Mouse (Mus musculus) common myeloid progenitor, adult 5-6 weeks (primary cell): Measurements from ENCODE around the gene Neu3. TPM values are rescaled to one million over a fixed set of nuclear protein-coding genes. Genes with fewer than 3 reads are reported as not detected.
"Not testable (repeated sequence)": the region's sequence is repeated elsewhere in the genome, so short reads cannot be mapped to it uniquely, and the experiment has no call there.

Source experiments
- ATAC-seq: replicated peaks from 2 replicates; pipeline ENCODE4 v1.8.0; 2016; ENCODE audit warnings: low read depth, mild to moderate bottlenecking, moderate TSS enrichment, inconsistent platforms; ENCODE audit not compliant: poor library complexity, severe bottlenecking
- total RNA-seq: library from RNA; stranded (forward); fragments of 200-1000, 187-1606 nt; gene quantifications from 2 replicates; pipeline ENCODE4 v1.2.3, GENCODE M21; 2017

Neu3 gene
- total RNA-seq, 1 experiment from 2014 or later: 4.9 TPM

GRCm38 (mm10) chr7:99836781-99837180 is 8.6 kb upstream of the Neu3 start:
- no peak for ATAC-seq

GRCm38 (mm10) chr7:99834314-99834853 is 6.2 kb upstream of the Neu3 start:
- ATAC-seq: no peak

GRCm38 (mm10) chr7:99833846-99834222 is 5.6 kb upstream of the Neu3 start:
- no peak for ATAC-seq

- ATAC-seq: no peak
Measured at GRCm38 (mm10) chr7:99833115-99833845, 5.1 kb upstream of the Neu3 start.

- no peak for ATAC-seq
Measured at GRCm38 (mm10) chr7:99826096-99826495, 2.1 kb downstream of the Neu3 start.

GRCm38 (mm10) chr7:99825511-99825910 is 2.7 kb downstream of the Neu3 start:
- ATAC-seq: no peak

- no peak for ATAC-seq
Measured at GRCm38 (mm10) chr7:99824649-99825483, 3.4 kb downstream of the Neu3 start.

GRCm38 (mm10) chr7:99823045-99823663 is 5.1 kb downstream of the Neu3 start:
- no peak for ATAC-seq

GRCm38 (mm10) chr7:99822426-99822825 is 5.8 kb downstream of the Neu3 start:
- no peak for ATAC-seq

- no peak for ATAC-seq
Measured at GRCm38 (mm10) chr7:99821953-99822352, 6.3 kb downstream of the Neu3 start.

- ATAC-seq: not testable (repeated sequence)
Measured at GRCm38 (mm10) chr7:99818181-99818725, 10.0 kb downstream of the Neu3 start.

- ATAC-seq: 0 out of 2 replicates have a peak, but pooled peaks have one; percentile 52
Measured at GRCm38 (mm10) chr7:99813394-99813793, 14.8 kb downstream of the Neu3 start.

GRCm38 (mm10) chr7:99811661-99812060 is 16.6 kb downstream of the Neu3 start:
- ATAC-seq: no peak

GRCm38 (mm10) chr7:99810814-99811213 is 17.4 kb downstream of the Neu3 start:
- no peak for ATAC-seq

GRCm38 (mm10) chr7:99807043-99807442 is 21.2 kb downstream of the Neu3 start:
- ATAC-seq: not testable (repeated sequence)

GRCm38 (mm10) chr7:99805340-99805739 is 22.9 kb downstream of the Neu3 start:
- ATAC-seq: no peak

- ATAC-seq: not testable (repeated sequence)
Measured at GRCm38 (mm10) chr7:99804033-99804432, 24.2 kb downstream of the Neu3 start.

GRCm38 (mm10) chr7:99803535-99803934 is 24.7 kb downstream of the Neu3 start:
- ATAC-seq: no peak

- ATAC-seq: no peak
Measured at GRCm38 (mm10) chr7:99799118-99799517, 29.1 kb downstream of the Neu3 start.

GRCm38 (mm10) chr7:99797911-99798647 is 30.1 kb downstream of the Neu3 start:
- peak; percentile 78 for ATAC-seq
